Mouse (Mus musculus) layer of hippocampus, postnatal 14 days (tissue): ENCODE results near the gene Ifngr1. TPM values are rescaled to one million over a fixed set of nuclear protein-coding genes. Genes with fewer than 3 reads are reported as not detected.

ENCODE experiments used
- DNase-seq, 2 experiments: peaks; one replicate each; pipeline ENCODE4 v3.0.0; 2021 to 2022; ENCODE audit warnings: low spot score in 2 of 2, mixed read lengths in 1 of 2
- total RNA-seq, 2 experiments: library from RNA; stranded (reverse); gene quantifications; 2 replicates each; pipeline ENCODE4 v1.2.3; 2021

Ifngr1 gene
- total RNA-seq, 2 experiments from 2014 or later, result 19.6 to 21.9 TPM

- DNase-seq, result no peak
Observed at GRCm38 (mm10) chr10:19631616-19632195, 40.0 kb downstream of the Ifngr1 start.

GRCm38 (mm10) chr10:19638851-19639250 is 47.1 kb downstream of the Ifngr1 start:
- DNase-seq, result no peak

DNA sequence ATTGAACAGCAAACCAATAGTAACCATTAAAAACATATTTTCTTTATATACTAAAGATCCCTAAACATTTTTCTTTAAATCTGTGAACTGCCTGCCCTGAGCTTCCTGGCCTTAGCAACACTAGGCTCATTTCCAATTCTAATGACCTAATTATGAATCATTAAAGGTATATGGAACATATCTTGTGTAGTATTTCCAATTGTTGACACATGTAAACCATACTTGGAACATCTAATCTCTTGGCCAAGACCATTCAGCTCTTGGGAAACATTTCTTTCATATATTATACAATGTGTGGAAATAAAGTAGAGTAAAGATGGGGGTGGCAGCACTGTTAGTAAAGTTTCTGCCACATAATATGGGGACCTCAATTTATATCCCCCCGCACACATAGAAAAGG is 47.9 kb downstream of the Ifngr1 start:
- DNase-seq, result no peak

GRCm38 (mm10) chr10:19645119-19645518 is 53.4 kb downstream of the Ifngr1 start:
- no peak for DNase-seq

DNA sequence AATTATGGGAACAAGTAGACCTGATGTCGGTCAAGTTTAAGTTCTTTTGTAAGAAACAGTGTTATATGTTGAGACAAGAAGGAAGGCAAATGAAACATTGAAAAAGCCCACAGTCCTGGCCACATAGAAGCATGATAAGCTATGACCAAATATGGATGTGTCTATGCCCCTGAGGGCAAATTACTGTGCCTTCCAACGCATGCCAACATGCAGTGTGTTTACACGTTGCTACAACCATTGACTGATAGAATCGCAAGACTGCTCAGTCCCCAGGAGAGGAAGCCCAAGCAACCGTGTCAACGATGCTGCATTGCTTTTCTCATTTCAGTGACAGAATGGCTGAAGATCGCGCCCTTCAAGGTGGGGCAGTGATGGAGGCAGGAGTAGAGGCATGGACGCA is 65.7 kb downstream of the Ifngr1 start:
- DNase-seq, result no peak

Other genes starting within 250 kb of the Ifngr1 start
- gene Olig3, start 235.4 kb upstream of the Ifngr1 start, total RNA-seq, result not detected
- not detected for gene Il22ra2, start 30.0 kb downstream of the Ifngr1 start, total RNA-seq
- gene Il20ra, start 120.6 kb downstream of the Ifngr1 start, total RNA-seq, result under 1 TPM in 1 of 2 experiments, not detected in 1; 0.24 TPM